Mouse (Mus musculus): ENCODE measurements around the gene Foxe3.
"Not testable (repeated sequence)": the region's sequence is repeated elsewhere in the genome, so short reads cannot be mapped to it uniquely, and the experiment has no call there.

The Foxe3 gene

DNA sequence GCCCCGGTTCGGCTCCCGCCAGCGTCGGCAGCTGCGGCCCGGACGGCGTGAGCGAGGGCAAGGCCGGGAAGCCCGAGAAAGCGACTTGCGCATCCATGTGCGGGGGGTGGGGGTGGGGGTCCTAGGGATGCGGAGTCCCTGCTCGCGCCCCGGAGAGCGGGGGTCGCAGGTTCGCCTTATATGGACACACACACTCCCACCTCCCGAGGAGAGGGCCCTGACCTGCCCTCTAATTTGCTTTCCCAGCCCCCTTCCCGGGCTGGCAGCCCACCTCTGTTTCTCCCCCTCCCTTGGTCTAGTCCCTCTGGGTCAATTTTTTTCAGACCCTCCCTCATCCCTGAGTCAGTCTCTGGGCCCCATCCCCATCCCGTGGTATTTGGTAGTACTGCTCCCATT lies at the start of gene Foxe3:
Foxe3 (minus strand) TSS at position 97 of the 396 bp plus-strand sequence.
- no peak for DNase-seq (ENCODE audit: low read depth, low spot score)

DNA sequence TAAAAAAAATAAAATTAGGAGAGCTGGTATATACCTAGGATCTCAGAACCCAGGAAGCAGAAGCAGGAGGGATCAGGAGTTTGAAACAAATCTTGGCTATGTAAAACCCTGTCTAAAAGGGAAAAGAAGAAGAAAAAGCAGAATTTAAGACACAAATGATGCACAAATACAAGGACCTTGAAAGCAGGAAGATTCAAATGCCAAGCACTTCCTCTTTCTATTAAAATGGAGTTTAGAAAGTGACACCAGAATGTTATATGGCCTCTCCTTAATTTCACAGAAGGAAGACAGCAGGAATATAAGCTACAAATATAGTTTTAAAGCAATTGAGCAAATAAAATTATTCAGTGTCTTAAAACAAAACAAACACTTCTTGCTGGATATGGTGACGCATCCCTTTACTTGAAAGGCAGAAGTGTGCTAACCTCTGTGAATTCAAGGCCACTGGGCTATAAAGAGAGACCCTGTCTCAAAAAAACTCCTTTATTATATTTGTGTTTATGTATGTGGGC lies 47.5 kb upstream of the Foxe3 start:
- DNase-seq (ENCODE audit: low read depth, low spot score), result no peak

- DNase-seq (ENCODE audit: low read depth, low spot score), result no peak
These were observed 44.9 kb upstream of the Foxe3 start for GRCm38 (mm10) chr4:114970736-114971135.

DNA sequence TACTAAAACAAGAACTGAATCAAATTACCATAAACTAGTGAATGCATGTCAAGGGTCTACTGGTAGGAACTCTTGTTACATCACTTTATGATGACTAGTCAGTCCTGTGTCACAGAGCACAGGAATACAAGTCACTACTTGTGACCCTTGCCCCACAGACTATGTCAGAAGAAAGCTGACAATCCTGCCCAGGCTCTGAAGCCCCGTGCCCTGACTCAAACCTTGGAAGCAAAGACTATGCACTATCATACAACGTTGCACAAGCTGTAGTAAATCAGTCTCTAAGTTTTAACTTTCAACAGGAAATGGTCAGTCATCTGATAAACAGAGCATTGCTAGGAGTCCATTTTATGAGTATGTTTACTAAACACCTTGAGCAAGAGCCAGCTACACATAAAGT lies 35.1 kb upstream of the Foxe3 start:
- DNase-seq (ENCODE audit: low read depth, low spot score), result not testable (repeated sequence)

- no peak for DNase-seq (ENCODE audit: low read depth, low spot score)
These were observed 33.7 kb upstream of the Foxe3 start for GRCm38 (mm10) chr4:114959533-114959932.

GRCm38 (mm10) chr4:114958786-114959185 lies 33.0 kb upstream of the Foxe3 start:
- no peak for DNase-seq (ENCODE audit: low read depth, low spot score)

DNA sequence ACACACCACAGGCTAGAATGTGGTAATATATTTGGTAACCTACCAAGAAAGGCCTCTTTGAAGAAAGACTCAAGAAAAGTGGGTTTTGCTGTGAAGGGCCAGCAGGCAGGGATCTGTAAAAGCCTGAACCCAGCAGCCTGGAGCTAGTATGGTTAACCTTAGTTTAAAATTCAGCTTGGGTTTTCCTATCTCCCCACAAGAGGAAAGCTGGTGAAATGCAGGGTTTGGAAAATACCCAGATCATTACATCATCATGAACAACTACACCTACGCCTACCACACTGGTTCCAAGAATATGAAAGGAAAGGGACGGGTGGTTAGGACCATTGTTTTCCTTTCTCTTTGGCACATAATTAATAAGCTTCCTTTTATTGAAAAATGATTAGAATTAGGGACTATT lies 32.4 kb upstream of the Foxe3 start:
- DNase-seq (ENCODE audit: low read depth, low spot score), result no peak

DNA sequence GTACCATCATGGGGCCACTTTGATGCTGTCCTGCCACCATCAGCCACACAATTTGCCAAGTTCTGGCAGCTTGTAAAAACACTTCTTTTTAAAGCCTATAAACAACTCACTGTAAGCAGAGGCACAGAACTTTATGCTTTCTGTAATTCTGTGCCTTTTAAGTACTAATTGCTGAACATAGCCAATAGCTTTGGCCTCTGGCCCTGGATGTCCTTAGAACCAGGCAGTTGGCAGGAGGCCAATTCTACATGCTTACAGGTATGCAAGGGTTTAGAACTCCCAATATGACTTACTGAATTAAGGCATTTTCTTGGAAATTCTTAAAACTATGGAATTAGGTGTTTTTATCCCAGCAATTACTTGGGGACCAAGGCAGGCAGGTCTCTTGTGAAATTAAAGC lies 31.6 kb upstream of the Foxe3 start:
- DNase-seq (ENCODE audit: low read depth, low spot score), result no peak

- DNase-seq (ENCODE audit: low read depth, low spot score), result no peak
These were observed 27.4 kb upstream of the Foxe3 start for GRCm38 (mm10) chr4:114953172-114953571.

- no peak for DNase-seq (ENCODE audit: low read depth, low spot score)
These were observed 22.2 kb upstream of the Foxe3 start for GRCm38 (mm10) chr4:114947852-114948481.

GRCm38 (mm10) chr4:114947395-114947794 lies 21.6 kb upstream of the Foxe3 start:
- DNase-seq (ENCODE audit: low read depth, low spot score), result peak; percentile 26

DNA sequence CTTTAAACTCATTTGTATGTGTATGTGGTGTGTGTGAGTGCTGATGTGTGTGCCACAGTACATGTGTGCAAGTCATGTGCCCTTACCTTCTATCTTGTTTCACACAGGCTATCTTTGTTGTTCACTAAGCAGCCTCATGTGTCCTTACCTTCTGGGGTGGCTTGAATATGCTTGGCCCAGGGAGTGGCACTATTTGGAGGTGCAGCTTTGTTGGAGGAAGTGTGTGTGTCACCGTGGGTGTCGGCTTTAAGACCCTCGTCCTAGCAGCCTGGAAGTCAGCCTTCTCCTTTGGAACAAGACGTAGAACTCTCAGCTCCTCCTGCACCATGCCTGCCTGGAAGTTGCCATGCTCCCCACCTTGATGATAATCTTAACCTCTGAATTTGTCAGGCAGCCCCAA lies 20.6 kb upstream of the Foxe3 start:
- DNase-seq (ENCODE audit: low read depth, low spot score), result no peak

GRCm38 (mm10) chr4:114945021-114945420 lies 19.2 kb upstream of the Foxe3 start:
- no peak for DNase-seq (ENCODE audit: low read depth, low spot score)

DNA sequence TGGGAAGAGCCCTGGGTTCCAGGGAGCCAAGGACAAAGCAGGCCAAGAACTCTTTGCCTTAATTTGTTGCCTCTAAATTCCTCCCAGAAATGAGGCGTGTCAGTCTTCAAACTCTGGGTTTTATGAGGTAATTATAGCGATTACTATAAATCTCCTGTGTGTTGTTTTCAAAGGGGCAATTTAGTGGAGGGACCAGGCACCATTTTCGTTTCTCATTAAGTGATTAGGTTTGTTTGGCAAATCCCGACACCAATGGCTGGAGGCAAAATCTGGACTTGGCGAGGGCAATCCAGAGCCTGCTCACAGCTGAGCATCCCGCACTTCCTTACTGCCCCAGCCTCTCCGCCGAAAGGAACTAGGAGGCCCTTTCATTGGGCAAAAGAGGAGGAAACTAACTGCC lies 16.8 kb upstream of the Foxe3 start:
- DNase-seq (ENCODE audit: low read depth, low spot score), result no peak

DNA sequence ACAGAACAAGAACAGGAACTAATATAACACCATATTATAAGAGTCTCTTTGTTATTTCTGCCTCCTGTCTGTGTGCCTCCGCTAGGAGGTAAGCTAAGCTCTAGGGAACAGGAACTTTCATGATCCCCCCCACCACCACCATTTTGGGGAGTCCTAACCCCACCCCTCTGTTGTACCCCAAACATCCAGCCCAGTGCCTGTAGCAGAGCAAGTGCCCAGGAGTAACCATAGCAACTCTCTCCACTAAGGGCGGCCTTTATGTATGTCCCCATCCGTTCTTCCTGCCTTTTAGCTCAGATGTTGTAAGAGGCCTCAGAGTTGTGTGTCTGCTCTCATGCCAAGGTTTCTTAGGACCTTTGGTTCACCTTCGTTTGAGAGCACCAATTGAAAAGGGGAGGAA lies 16.3 kb upstream of the Foxe3 start:
- DNase-seq (ENCODE audit: low read depth, low spot score), result no peak

DNA sequence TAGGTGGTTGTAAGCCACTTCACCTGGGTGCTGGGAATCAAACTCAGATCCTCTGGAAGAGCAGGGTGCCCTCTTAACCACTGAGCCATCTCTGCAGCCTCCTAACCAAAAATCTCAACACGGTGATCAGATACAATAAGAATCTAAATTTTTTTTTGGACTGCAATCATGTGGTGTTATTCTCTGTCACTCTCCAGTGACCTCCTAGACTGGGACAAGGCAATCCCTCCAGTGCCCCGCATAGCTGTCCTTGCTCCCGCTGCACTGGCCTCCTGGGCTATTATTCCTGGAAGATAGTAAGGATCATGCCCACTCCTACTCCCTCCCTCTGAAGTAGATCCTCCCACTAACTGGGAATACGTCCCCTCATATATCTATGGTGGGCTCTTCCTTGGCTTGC lies 15.5 kb upstream of the Foxe3 start:
- DNase-seq (ENCODE audit: low read depth, low spot score), result no peak

DNA sequence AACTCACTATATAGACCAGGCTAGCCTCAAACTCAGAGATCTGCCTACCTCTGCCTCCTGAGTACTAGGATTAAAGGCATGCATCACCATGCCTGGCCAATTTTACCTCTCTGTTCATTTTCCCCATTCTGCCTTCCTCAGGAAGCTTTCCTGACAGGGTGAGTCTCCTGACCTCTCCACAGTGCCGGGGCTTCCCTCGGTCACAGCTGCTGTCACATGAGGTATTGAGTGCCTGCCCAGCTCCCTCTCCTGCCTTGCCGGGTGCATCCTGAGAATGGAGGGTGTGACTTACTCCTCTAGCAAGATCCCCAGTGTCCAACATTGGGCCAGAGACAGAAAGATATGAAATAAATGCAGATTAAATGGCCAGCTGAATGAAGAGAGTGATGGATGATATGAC lies 12.4 kb upstream of the Foxe3 start:
- DNase-seq (ENCODE audit: low read depth, low spot score), result no peak

DNA sequence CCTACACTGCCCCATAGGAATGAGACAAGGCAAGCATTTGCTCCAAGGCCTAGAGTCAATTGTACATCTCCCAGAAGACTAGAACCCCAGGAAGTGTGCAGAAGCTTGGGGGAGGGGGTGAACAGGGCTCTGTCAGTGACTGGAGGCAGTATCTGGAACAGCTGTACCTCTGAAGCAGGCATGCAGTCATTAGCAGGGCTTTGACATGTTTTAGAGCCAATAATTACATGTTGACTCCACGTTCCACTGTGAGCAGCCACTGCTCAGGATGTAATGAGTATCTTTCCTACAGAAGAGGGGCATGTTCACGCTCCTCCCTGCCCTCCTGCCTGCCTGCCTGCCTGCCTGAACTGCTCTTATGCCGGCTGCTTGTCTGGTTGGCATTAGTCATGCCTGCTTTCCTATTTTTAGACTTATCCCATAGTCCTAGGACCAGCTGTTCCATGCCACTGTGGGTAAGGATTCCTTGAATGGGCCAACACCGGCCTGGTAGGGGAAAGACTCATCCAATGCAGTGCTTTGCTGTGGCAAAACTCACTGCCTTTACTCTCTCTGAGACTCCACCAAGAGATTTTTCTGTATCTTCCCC lies 11.7 kb upstream of the Foxe3 start:
- no peak for DNase-seq (ENCODE audit: low read depth, low spot score)

- no peak for DNase-seq (ENCODE audit: low read depth, low spot score)
These were observed 8.4 kb upstream of the Foxe3 start for GRCm38 (mm10) chr4:114934188-114934587.

GRCm38 (mm10) chr4:114932747-114933146 lies 6.9 kb upstream of the Foxe3 start:
- DNase-seq (ENCODE audit: low read depth, low spot score), result no peak

DNA sequence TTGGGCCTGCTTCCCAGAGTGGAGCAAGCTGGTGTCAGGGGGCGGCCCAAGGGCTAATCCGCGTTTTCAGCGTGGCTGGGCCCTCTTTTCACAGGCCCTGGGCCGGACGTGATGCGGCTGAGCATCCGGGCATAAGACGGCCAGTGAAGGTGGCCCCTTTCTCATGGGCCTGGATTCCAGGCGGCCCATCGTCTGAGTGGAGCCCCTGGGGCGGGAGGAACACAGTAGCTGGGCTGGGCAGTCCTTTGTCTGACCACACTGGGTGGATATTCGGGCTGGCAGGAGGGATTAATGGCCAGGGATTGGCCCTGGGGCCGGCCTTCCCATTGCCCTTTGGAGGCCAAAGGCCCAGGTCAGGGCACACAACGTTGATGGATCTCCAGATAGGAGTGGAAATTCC lies 3.3 kb upstream of the Foxe3 start:
- DNase-seq (ENCODE audit: low read depth, low spot score), result no peak

DNA sequence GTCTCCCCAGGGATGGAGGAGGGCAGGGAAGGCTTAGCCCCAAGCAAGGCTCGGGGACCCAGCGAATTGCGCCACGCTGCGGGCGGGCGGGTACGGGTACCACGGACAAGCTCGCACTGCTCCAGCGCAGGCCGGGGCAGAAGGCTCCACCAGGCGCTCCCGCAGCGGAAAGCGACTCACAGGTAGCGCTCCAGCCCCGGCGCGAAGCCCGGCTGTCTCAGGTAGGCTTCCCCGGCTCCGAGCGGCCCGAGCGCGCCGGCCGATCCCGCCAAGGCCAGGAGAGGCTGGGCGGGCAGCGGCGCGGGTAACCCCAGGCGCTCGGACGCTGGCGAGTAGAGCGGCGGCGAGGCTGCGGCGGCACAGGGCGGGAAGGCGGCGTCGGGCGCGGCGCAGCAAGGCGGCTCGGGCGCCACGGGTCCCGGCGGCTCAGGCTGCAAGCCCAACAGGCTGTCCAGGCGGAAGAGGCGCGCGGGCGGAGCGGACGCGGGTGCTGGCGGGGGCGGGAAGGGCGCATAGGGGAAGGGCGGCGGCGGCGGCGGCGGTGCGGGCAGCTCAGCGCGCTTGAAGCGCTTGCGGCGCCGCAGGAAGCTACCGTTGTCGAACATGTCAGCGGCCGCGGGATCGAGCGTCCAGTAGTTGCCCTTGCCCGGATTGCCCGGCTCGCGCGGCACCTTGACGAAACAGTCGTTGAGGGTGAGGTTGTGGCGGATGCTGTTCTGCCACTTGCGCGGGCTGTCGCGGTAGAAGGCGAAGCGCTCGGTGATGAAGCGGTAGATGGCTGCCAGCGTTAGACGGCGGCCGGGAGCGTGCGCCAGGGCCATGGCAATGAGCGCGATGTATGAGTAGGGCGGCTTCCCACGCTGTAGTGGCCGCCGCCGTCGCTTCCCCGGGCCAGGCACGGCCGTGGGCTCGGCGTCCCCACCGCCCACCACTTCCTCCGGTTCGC lies 569 bp downstream of the Foxe3 start:
- DNase-seq (ENCODE audit: low read depth, low spot score), result no peak

Measured in retina, adult 2 months (tissue).